Mouse (Mus musculus) liver, adult 2 months (tissue): ENCODE measurements at regions not wholly inside any gene's neighbourhood (a gene's known extent, or its start where the extent isn't known, plus 50 kb on each side); places are given as distances from the start of the nearest gene placed in this dataset.

Source experiments
- CTCF ChIP-seq: fragments of 200-500 bp; IDR thresholded peaks from 2 replicates; pipeline ENCODE4 v1.5.1; 2011; ENCODE audit warnings: low read depth, low read length, control low read depth
- POLR2A ChIP-seq: fragments of 200-500 bp; IDR thresholded peaks from 2 replicates; pipeline ENCODE4 v1.6.1; 2011; ENCODE audit warnings: low read length, control low read depth; ENCODE audit not compliant: insufficient read depth; ENCODE audit errors: extremely low read depth

GRCm38 (mm10) chr8:26612153-26612552, 365.0 kb upstream of the Zfp703 start:
- TF ChIP-seq CTCF (no peak), POLR2A (no peak)
